Mouse (Mus musculus): ENCODE measurements around the gene Gm5478.
"Not testable (repeated sequence)": the region's sequence is repeated elsewhere in the genome, so short reads cannot be mapped to it uniquely, and the experiment has no call there.

Gm5478 gene

DNA sequence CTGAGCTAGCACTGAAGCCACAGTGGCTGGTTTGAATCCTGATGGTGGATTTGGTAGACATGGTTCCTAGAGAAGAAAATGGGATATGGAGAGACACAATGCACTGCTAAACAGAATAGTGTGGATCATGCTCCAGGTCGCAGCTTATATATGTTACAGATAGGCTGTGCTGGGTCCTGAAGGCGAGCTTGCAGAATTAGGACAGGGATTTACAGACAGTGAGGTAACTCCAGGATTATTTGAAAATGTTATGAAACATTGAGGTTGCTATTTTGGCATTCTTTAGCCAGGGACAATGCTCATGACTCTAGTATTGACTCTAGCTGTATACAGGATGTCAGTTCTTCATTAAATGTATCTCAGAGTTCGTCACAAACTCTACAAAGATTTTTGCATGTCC is at the start of gene Gm5478:
TSS of gene Gm5478 (minus strand) at position 101 of the 400 bp plus-strand sequence.
- DNase-seq (ENCODE audit: low spot score in 2 of 2): no peak

DNA sequence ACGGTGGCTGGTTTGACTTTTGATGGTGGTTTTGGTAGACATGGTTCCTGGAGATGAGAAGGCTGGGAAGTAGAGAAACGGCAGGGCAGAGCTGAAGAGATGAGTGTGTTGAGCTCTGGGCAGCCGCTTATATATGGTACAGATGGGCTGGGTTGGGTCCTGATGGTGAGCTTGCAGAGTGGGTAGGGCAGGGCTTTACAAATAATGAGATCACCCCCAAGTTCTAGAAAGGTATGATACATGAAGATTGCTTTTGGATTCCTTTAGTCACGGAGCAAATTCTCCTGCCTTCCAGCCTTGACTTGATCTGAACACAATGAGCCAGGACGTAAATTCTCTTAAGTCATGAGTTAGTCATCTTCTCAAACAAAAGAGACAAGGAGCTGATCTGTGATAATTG is 47.0 kb upstream of the Gm5478 start, which contains the start of gene Krt6a:
TSS of gene Krt6a (minus strand) at position 101 of the 400 bp plus-strand sequence.
- no peak for DNase-seq (ENCODE audit: low spot score in 2 of 2)

- DNase-seq (ENCODE audit: low spot score in 2 of 2): not testable (repeated sequence)
These were observed 43.3 kb upstream of the Gm5478 start for GRCm38 (mm10) chr15:101690460-101690859.

GRCm38 (mm10) chr15:101688161-101688560 is 41.0 kb upstream of the Gm5478 start:
- DNase-seq (ENCODE audit: low spot score in 2 of 2): no peak

- DNase-seq (ENCODE audit: low spot score in 2 of 2): no peak
These were observed 33.0 kb upstream of the Gm5478 start, which contains the start of gene Krt6b for GRCm38 (mm10) chr15:101680187-101680586. Gene Krt6b, minus strand, starts transcription at chr15:101680287.

GRCm38 (mm10) chr15:101675978-101676377 is 28.8 kb upstream of the Gm5478 start:
- no peak for DNase-seq (ENCODE audit: low spot score in 2 of 2)

DNA sequence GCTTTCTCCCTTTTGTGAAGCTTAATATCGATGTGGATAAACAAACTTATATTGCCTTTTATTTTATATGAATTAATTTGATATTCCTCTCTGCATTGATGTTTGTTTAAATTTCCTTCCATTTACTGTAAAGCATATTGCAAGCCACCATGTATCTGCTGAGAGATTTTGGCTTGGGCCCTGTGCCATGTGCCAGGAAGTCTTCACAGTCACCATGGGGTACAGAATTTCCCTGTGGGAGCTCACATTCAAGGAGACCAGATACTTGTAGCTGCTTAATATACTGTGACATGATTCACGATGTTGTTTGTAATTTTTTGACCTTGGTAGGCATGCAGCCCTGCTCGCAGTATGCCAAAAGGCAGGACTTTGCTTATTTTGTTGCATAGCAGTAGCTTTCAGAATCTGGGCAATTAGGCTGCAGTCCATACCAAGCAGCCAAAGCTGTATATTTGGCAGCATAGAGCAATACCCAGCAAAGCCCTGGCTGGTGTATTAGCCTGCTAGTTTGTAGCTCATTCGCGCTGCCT is 5.6 kb upstream of the Gm5478 start:
- no peak for DNase-seq (ENCODE audit: low spot score in 2 of 2)

DNA sequence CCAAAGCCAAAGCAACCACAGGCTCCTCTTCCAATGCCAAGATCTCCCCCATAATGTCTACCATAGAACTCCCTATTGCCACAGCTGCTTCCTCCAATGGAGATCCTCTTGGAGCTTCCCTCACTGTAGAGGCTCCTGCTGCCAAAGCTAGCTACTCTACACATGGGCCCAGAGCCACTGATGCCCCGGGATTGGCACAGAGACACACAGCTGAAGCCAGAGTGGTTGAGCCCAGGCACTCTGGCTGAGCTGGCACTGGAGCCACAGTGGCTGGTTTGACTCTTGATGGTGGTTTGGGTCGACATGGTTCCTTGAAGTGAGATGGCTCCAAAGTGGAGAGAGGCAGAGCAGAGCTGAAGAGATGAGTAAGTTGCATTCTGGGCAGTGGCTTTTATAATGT is 19.3 kb downstream of the Gm5478 start, which contains the start of gene Gm5414:
TSS of gene Gm5414 (minus strand) at position 305 of the 400 bp plus-strand sequence.
- DNase-seq (ENCODE audit: low spot score in 2 of 2): no peak

DNA sequence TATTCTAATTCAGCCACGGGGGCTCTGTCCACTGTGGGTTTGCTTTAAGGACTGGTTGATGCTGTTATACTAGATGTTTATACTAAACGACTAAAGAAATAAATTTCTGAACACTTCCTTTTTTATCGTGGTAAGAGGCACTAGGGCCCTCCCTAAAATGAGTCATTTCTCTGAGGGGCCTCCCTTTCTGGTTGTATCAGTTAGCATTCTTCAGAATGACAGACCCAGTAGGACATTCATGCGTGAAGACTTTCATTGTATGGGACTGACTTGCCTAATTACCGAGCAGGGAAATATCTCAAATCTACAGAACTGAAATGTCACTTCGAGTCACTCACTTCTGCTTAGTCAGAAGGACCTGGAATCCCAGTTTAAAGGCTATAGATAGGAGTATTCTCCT is 48.1 kb downstream of the Gm5478 start:
- DNase-seq (ENCODE audit: low spot score in 2 of 2): no peak

Measured in cerebellum, postnatal 4 days (tissue).